Mouse (Mus musculus) heart, adult 18-20 months (tissue): ENCODE data around the gene Cdk6. TPM values are rescaled to one million over a fixed set of nuclear protein-coding genes. Genes with fewer than 3 reads are reported as not detected.
"Not testable (repeated sequence)": the region's sequence is repeated elsewhere in the genome, so short reads cannot be mapped to it uniquely, and the experiment has no call there.

Source experiments
- DNase-seq, 2 experiments: peaks; one replicate each; pipeline ENCODE4 v3.0.0; 2021 to 2022; ENCODE audit warnings: mixed read lengths in 1 of 2
- total RNA-seq, 2 experiments: library from RNA; stranded (reverse); gene quantifications; 2 replicates each; pipeline ENCODE4 v1.2.3; 2021

Cdk6 gene
- total RNA-seq, 2 experiments from 2014 or later, result 7.3 to 8.5 TPM

GRCm38 (mm10) chr5:3433131-3433700, 91.9 kb downstream of the Cdk6 start:
- DNase-seq, result peak; percentile 53 to 69

DNA sequence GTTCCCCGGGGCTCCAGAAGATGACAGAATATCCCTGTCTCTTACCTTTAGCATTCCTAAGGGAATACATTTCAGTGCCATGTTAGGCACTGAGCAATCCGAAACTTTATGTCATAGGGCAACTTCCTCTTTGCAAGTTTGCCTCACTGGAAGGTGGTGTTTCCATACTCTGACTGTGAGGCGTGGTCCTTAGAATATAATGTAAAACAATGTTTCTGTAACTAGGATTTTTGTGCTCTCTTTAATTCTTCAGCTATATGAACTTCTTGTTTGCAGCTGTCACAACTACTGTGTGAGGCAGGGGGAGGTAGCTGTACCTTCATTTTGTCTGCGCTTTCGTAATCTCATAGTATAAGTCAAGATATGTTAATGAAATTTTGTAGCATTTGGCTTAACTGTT, 92.8 kb downstream of the Cdk6 start:
- DNase-seq, result not testable (repeated sequence)

DNA sequence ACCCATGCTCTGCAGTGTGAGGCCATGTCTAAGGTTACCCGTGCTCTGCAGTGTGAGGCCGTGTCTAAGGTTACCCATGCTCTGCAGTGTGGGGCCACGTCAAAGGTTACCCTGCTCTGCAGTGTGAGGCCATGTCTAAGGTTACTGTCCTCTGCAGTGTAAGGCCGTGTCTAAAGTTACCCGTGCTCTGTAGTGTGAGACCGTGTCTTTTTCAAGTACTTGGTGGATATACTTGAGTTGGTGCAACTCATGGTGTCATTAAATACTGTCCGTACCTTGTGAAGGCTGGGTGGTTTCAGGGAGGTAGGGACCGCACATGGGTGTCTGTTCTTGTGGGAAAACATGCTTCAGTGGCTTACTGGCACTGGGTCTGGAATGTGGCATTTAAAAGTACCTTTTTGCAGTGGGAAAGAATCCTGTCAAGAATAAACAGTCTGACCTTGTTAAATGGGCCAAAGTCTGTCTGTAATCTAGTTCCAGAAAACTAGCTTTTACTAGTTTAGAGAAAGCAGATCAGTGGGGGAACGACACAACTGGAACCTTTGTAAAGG, 97.2 kb downstream of the Cdk6 start:
- DNase-seq, result not testable (repeated sequence)

DNA sequence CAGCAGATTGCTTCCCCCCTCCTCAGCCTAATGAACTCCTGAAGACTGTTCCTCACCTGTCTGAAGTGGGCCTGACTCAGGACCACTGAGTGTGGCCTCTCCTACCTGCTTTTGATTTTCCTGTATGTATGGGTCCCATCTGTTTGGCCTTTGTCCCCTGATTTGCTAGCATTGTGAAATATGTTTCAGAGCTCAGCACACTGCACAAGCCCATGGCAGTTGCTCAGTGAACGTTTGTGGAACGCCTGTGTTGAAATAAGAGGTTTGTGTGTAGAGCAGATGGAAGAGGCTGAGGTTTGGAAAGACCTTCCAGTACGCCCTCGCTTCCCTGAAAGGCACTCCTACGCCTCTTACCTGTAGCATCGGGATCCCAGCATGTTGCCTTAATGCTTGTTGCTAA, 98.1 kb downstream of the Cdk6 start:
- not testable (repeated sequence) for DNase-seq

- DNase-seq, result not testable (repeated sequence)
These were observed 101.2 kb downstream of the Cdk6 start for GRCm38 (mm10) chr5:3442524-3442923.

- not testable (repeated sequence) for DNase-seq
These were observed 109.9 kb downstream of the Cdk6 start for GRCm38 (mm10) chr5:3451233-3451632.

DNA sequence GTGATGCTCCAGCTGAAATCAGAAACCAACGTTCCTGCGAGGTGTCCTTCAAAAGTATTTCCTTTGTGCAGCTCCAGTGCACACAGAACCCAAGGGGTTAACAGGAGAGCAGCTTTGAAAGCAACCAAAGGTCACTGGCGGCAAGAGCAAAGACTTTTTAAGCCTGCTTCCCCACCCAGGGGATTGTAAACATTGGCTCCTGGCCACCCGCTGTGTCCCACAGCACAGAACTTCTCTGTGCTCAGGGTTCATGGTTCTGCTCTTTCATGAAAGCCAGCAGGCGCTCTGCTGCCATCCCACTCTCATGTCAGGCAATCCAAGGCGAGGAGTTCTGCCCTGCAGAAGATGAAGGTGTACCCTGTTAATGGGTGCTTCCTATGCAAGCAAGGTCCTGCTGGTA, 112.7 kb downstream of the Cdk6 start:
- DNase-seq, result not testable (repeated sequence)

DNA sequence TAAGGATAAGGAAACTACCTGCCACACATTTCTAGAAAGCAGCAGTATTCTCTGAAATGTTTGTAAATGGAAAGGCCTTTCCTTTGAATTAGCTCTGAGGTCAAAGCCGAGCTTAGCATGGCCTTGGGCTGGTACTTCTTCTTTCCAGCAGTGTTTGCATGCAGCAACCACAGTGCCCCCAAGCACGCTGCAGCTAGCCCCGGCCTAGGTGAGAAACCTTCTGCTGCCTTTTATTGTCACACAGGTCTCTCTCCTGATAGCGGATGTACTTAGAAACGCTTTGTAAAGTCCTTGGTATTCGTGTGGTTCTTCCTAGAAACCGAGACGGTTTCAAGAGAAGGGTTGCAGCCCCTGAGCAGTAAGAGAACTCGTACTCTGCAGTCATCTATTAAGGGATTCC, 119.6 kb downstream of the Cdk6 start:
- DNase-seq, result no peak

- DNase-seq, result no peak
These were observed 120.1 kb downstream of the Cdk6 start for GRCm38 (mm10) chr5:3461401-3461800.

DNA sequence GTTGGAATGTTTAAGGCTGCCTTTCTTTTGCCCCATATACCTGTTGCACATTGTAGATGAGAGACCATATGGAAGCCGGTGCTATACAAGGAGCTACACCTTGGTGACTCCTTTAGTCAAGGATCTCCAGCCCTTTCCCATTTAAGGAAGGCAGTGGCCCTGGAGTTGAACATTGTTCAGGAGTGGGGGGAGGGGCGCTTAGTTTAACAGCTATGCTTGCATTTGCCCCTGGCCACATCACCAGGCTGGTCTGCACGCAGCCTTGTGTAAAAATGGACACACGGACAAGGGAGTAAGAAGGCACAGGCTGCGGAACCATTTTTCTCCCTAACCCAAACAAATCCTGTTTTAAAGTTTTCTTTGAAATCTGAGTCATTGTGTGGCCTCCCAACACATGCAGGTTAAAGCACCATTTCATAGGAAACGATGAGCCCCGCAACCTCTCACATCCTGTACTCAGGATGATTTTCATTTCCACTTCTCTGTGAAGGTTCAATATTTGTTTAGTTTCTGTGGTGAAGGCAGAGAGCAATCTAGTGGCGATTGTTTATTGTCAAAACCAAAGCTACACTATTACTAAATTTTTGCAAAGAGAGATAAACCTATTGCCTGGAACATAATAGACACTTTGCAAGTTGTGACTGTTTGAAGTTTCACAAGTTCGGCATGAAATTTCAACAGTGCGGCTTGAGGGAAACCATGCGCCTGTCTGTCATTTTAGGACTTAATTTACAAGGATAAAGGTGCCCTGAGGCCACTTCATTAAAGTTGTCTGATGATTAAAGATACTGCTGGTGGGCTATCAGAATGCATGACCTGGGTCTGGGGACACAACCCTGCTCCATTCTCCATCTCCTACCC, 121.8 kb downstream of the Cdk6 start:
- DNase-seq, result no peak

- no peak for DNase-seq
These were observed 122.5 kb downstream of the Cdk6 start for GRCm38 (mm10) chr5:3463758-3464157.

- peak; percentile 56 to 71 for DNase-seq
These were observed 125.0 kb downstream of the Cdk6 start for GRCm38 (mm10) chr5:3466069-3466877.

DNA sequence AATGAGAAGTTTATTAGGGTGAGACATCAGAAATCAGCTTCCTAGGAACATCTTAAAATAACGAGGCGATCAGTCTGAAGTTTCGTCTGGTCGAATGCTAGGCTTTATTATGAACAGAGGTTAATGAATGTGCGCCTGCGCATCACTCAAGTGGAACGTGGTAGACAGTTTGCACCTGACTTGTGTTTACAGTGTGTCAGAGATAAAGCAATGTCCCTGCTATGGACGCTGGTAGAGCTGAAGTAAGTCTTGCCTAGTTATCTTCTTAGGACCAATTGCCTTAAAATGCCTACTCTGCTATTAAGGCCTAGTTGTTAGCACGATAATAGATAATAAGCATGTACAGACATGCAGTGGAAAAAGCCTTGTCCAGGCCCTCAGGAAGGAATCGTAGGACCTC, 129.6 kb downstream of the Cdk6 start:
- DNase-seq, result no peak

DNA sequence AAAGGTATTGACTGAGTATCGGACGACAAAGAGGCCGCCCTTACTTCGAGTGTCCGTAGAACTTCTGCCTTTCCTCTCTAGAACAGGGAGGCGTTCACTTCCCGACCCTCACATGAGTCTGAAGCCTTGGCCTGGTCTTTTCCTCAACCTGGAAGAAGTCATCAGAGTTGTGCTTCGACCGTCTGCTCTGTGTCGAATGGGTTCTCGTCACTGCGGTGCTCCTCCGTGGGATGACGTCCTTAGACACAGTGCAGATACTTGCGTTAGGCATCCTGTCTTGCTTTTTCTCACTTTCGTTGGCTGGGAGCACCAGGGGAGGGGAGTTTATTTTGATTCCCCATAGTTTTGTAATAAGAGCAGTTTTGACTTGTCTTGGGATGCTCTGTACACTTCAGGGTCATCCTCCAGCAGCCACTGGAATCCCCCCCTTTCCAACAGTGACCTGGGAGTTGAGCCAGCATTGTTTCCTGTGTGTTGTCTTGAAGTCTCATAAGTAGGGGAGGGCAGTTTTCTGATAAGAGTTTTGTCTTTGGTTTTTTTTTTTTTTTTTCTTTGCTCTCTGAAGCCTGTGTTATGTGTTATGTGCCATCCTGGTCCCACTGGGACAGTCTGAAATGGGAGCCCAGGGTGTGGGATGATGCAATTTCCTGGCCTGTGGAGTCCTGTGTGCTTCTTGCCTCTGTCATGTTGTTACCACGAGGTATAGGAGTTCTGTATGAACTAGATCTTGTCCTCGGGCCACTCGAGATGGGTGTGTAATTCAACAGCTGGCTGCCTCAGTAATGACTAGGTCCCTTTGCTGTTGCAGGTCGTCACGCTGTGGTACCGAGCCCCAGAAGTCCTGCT, 131.2 kb downstream of the Cdk6 start:
- peak in 1 of 2 experiments; percentile 11 for DNase-seq

DNA sequence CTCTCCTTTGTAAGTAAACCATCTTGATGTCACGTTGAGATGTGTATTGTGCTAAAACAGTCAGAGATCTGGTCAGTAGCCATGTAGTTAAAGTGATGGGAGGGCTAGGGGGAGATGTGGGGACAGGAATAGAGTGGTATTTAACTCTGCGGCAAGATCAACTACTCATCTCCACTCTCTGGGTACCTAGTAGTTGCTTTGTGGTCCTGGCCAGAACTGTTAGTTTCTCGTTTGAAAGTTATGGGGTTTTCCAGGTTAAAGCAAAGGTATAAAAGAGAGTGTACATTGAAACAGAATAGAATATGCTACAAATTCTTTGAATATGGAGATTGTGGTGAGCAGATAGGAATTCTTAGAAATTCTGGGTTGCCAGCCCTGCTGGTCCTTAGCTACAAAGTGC, 136.4 kb downstream of the Cdk6 start:
- DNase-seq, result no peak

DNA sequence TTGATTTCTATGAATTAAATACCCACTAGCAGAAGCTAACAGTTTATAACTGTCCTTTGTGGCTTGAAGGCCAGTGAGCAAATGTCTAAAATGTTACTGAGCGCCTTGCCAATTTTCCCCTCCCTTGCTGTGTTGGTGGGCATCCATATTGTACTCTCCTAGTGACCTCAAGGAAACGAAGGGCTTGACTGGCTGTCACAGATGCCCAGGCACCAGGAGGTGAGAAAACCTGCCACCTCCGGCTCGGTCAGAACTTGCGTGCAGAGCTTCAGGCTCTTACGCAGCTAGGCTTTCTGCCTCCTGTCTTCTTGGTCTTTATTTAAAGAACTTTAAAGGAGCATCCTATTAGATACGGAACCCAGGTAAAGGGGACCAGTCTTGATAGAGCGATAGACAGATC, 136.9 kb downstream of the Cdk6 start:
- DNase-seq, result no peak

DNA sequence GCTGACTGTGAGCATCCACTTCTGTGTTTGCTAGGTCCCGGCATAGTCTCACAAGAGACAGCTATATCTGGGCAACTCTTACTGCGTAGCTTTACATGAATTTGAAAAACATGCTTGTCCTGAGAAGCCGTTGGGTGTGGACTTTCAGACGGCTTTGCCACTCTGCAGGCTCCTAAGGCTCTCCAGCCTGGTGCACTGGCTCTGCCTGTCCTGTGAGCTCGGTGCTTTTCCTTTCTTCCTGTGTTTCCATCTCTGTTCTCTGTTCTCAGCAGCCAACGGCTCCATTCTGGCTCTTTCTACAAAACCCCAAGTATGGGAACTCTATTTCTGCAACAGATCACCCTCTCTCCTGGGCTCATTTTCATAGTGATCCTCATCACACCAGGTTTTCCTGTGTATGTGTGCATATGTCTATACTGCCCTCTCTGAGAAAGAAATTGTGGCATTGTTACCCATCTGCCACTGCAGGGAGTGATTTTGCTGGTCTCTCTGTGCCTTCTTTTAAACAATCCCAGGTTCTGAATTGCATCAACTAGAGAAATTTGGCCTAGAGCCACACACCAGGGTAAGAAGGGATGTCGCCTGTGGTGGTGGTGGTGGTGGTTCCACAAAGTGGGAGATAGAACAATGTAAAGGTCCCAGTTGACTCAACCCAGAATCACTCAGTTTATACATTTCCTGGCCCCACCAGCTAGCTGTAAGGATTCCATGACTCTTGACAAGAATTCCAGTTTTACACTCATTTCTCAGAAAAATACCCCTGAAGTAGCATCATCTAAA, 137.9 kb downstream of the Cdk6 start:
- no peak for DNase-seq

DNA sequence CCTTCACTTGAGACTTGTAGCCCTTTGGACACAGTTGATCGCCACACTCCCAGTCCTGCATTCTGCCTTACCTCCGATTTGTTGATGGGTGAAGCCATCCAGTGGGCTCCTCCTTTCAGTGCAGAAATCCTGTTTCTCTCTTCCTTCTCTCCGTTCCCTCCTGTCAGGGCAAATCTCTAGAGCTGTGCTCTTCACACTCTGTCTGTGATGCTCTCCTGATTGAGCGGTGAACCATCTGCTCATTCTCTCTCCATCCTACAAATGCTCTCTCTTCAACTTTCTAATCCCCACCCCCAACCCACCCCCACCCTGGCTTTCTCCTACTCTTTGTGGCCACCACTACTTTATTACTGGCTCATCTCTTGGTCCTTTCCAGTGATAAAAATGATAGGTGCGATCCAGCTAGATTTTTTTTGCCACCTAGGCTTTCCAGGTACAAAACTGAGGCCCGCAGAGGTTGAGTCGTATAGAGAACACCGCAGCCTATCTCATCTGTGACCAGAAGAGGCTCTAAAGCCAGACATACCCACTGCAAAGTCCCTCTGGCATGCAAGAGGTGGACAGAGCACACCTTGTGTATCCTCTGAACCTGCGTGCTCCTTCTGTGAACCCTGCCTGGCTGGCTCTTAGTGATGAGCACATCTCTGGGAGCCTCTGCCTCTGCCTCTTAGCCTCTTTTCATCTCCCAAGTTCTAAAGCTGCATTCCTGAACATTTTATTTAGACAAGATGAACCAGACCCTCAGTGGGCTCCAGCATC, 139.5 kb downstream of the Cdk6 start:
- no peak for DNase-seq

- no peak for DNase-seq
These were observed 141.2 kb downstream of the Cdk6 start for GRCm38 (mm10) chr5:3482474-3482873.
